12 mouse cellular contexts compared by ENCODE assay signal in the genomic region with DNA sequence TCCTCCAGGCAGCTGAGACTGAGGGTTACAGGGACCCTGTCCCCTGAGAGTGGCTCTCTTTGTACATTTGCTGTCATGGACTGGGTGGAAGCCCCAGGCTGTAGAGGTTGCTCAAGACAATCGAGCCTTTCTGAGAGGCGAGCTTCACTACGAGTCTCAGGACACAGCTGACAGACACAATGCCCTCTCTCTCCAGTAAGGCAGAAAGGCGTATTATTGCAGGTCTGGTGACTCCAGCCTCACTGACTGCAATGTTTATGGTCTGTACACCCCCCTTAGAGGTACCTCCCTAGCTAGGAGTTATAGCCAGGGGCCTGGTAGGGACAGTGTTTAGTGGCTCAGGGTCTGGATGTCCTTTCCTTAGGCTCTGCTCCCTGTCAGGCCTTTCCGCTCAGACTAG. TPM values are rescaled to one million over a fixed set of nuclear protein-coding genes. Genes with fewer than 3 reads are reported as not detected.
A peak's percentile ranks its signal among the peaks of the same experiment; 100 is the strongest.
DNase-seq lines count a peak whose midpoint lies in the region; ATAC-seq and TF ChIP-seq lines count a peak whose summit lies in the region.
"Had no signal": no experiment of that assay in that cellular context is flagged by ENCODE, and none has a peak within 500 bp of the region (broad histone marks: within the 10 kb centered on the region; RNA-seq: fewer than 3 reads in every experiment).

No protein-coding gene starts in this region.

- WGBS in heart, embryonic 13.5 days, result 76% methylated on average over 5 of the region's 5 CpGs
- WGBS in heart, embryonic 10.5 days, result 79% methylated on average over 5 of the region's 5 CpGs
- 37% methylated on average over 5 of the region's 5 CpGs for WGBS in embryonic facial prominence, embryonic 12.5 days
- WGBS in heart, embryonic 11.5 days (ENCODE audit: insufficient replicate concordance), result 69% methylated on average over 5 of the region's 5 CpGs

- no peak for TF ChIP-seq CTCF in left cerebral cortex, adult 2 months (IDR thresholded peaks at IDR 0.05)

- H3K27ac ChIP-seq in heart, embryonic 13.5 days (replicated peaks), result peak overlapping the region; percentile 84; the same call in 1 of the 2 replicates
- H3K27ac ChIP-seq in heart, embryonic 10.5 days, result no peak overlapping the region
- H3K27ac ChIP-seq in left cerebral cortex, adult 2 months, result peak overlapping the region; percentile 57; the same call in 1 of the 2 replicates
- H3K27ac ChIP-seq in embryonic facial prominence, embryonic 12.5 days, result no peak overlapping the region
- H3K27ac ChIP-seq in heart, embryonic 11.5 days (ENCODE audit: low read depth, low read length), result no peak overlapping the region
- H3K27ac ChIP-seq: forebrain, embryonic 13.5 days had no signal

- no peaks in the 10 kb centered on the region for H3K9me3 ChIP-seq in heart, embryonic 13.5 days
- no peaks in the 10 kb centered on the region for H3K9me3 ChIP-seq in heart, embryonic 10.5 days
- no peaks in the 10 kb centered on the region for H3K9me3 ChIP-seq in embryonic facial prominence, embryonic 12.5 days
- H3K9me3 ChIP-seq in heart, embryonic 11.5 days (replicated peaks; ENCODE audit: control insufficient read depth, low read length), result no peaks in the 10 kb centered on the region
- H3K9me3 ChIP-seq: forebrain, embryonic 13.5 days had no signal

- H3K4me1 ChIP-seq in heart, embryonic 13.5 days, result peaks cover 27% of the 10 kb centered on the region
- peaks cover 22% of the 10 kb centered on the region for H3K4me1 ChIP-seq in heart, embryonic 10.5 days
- 0 out of 2 replicates have a peak, but pooled peaks cover 5% of the 10 kb centered on the region for H3K4me1 ChIP-seq in embryonic facial prominence, embryonic 12.5 days
- peaks cover 16% of the 10 kb centered on the region for H3K4me1 ChIP-seq in heart, embryonic 11.5 days (ENCODE audit: control insufficient read depth, insufficient read depth, low read length)

- H3K4me3 ChIP-seq in heart, embryonic 13.5 days, result no peak overlapping the region
- H3K4me3 ChIP-seq in heart, embryonic 10.5 days, result no peak overlapping the region
- no peak overlapping the region for H3K4me3 ChIP-seq in left cerebral cortex, adult 2 months
- no peak overlapping the region for H3K4me3 ChIP-seq in embryonic facial prominence, embryonic 12.5 days
- H3K4me3 ChIP-seq in heart, embryonic 11.5 days (ENCODE audit: low read depth, low read length), result no peak overlapping the region
- H3K4me3 ChIP-seq: forebrain, embryonic 13.5 days had no signal

- no peak overlapping the region for H3K9ac ChIP-seq in heart, embryonic 13.5 days
- H3K9ac ChIP-seq in embryonic facial prominence, embryonic 12.5 days, result no peak overlapping the region
- no peak overlapping the region for H3K9ac ChIP-seq in heart, embryonic 11.5 days (ENCODE audit: low read depth, low read length)
- H3K9ac ChIP-seq: forebrain, embryonic 13.5 days had no signal

- H3K36me3 ChIP-seq in heart, embryonic 13.5 days, result no peaks in the 10 kb centered on the region
- H3K36me3 ChIP-seq in heart, embryonic 10.5 days, result no peaks in the 10 kb centered on the region
- H3K36me3 ChIP-seq in embryonic facial prominence, embryonic 12.5 days, result no peaks in the 10 kb centered on the region
- H3K36me3 ChIP-seq in heart, embryonic 11.5 days (ENCODE audit: control insufficient read depth, insufficient read depth, low read length), result no peaks in the 10 kb centered on the region

- no peak for ATAC-seq in heart, embryonic 13.5 days (ENCODE audit: extremely low read depth, insufficient number of reproducible peaks, low FRiP score, low TSS enrichment)
- peak; percentile 22; the same call in 1 of the 2 replicates for ATAC-seq in embryonic facial prominence, embryonic 12.5 days (ENCODE audit: insufficient number of reproducible peaks, insufficient read depth, low FRiP score, low TSS enrichment)
- ATAC-seq in megakaryocyte progenitor cell, adult 5-6 weeks (replicated peaks; ENCODE audit: poor library complexity), result 0 out of 2 replicates have a peak, but pooled peaks have one; percentile 4
- no peak for ATAC-seq in activated CD4-positive, CD25-positive, alpha-beta regulatory T cell, adult 4 months
- no peak for ATAC-seq in heart, embryonic 11.5 days (replicated peaks; ENCODE audit: insufficient number of reproducible peaks, low FRiP score, low TSS enrichment)
- ATAC-seq: CD4-positive, CD25-positive, alpha-beta regulatory T cell, adult 4 months; forebrain, embryonic 13.5 days had no signal

- DNase-seq in heart, embryonic 10.5 days (ENCODE audit: low spot score), result no peak
- no peak for DNase-seq in left cerebral cortex, adult 2 months (ENCODE audit: extremely low spot score in 1 of 2, low spot score in 2 of 2)
- DNase-seq in left cerebral cortex, postnatal 36 days (ENCODE audit: low spot score in 2 of 2), result no peak
- DNase-seq: lung, postnatal 10 days; right cerebral cortex, postnatal 25 days had no signal

- no peak overlapping the region for H3K4me2 ChIP-seq in heart, embryonic 13.5 days
- no peak overlapping the region for H3K4me2 ChIP-seq in embryonic facial prominence, embryonic 12.5 days (replicated peaks)
- H3K4me2 ChIP-seq in heart, embryonic 11.5 days, result no peak overlapping the region
- H3K4me2 ChIP-seq: forebrain, embryonic 13.5 days had no signal

- intact Hi-C loops in left cerebral cortex, adult 2 months (cut with DNase I), result no loop called here
- intact Hi-C loops in left cerebral cortex, postnatal 36 days (cut with DNase I), result no loop called here

- H3K27me3 ChIP-seq in heart, embryonic 13.5 days (replicated peaks), result no peaks in the 10 kb centered on the region
- H3K27me3 ChIP-seq in heart, embryonic 10.5 days (ENCODE audit: insufficient read depth, poor library complexity, severe bottlenecking), result no peaks in the 10 kb centered on the region
- no peaks in the 10 kb centered on the region for H3K27me3 ChIP-seq in embryonic facial prominence, embryonic 12.5 days
- H3K27me3 ChIP-seq in heart, embryonic 11.5 days (ENCODE audit: control insufficient read depth, insufficient read depth, low read length), result no peaks in the 10 kb centered on the region
- H3K27me3 ChIP-seq: forebrain, embryonic 13.5 days had no signal

RNA-seq across cellular contexts. Expression of gene Plekhg3, which starts 22.9 kb away (rescaled TPM):
- 6.5 and 7.2 TPM in 2 replicates for polyA plus RNA-seq in heart, embryonic 13.5 days (2015; fragmentation: Nextera tagmentation; extraction: Ambion mirVana)
- 5.1 and 5.3 TPM in 2 replicates for polyA plus RNA-seq in heart, embryonic 10.5 days (2016; fragmentation: Nextera tagmentation; extraction: Ambion mirVana)
- total RNA-seq in left cerebral cortex, adult 2 months (2021), result 10 to 100 TPM; 15.0 to 15.2 TPM
- 10 to 100 TPM; 16.6 to 18.3 TPM for total RNA-seq in left cerebral cortex, postnatal 36 days (2021)
- 4.5 and 5.1 TPM in 2 replicates for polyA plus RNA-seq in embryonic facial prominence, embryonic 12.5 days (2016; fragmentation: Nextera tagmentation; extraction: Ambion mirVana)
- total RNA-seq in megakaryocyte progenitor cell, adult 5-6 weeks (2015), result 11.1 and 13.6 TPM in 2 replicates
- 13.7 and 13.9 TPM in 2 replicates for total RNA-seq in megakaryocyte progenitor cell, adult 5-6 weeks (2017)
- polyA plus RNA-seq in activated CD4-positive, CD25-positive, alpha-beta regulatory T cell, adult 4 months (2017; shearing (Covaris generic)), result 1 to 10 TPM; 2.5 to 3.7 TPM
- 4.4 and 5.4 TPM in 2 replicates for polyA plus RNA-seq in heart, embryonic 11.5 days (2014; fragmentation: Nextera tagmentation; extraction: Ambion mirVana)

Comparison
In these comparisons a context has a peak if more than half of its experiments do, and no peak if none do; other contexts are left out.
1. H3K27ac ChIP-seq: peak in heart, embryonic 13.5 days (single experiment) and left cerebral cortex, adult 2 months (single experiment); none in heart, embryonic 10.5 days (single experiment), embryonic facial prominence, embryonic 12.5 days (single experiment) and heart, embryonic 11.5 days (single experiment).
2. ATAC-seq: peak in embryonic facial prominence, embryonic 12.5 days (single experiment) and megakaryocyte progenitor cell, adult 5-6 weeks (single experiment); none in heart, embryonic 13.5 days (single experiment), activated CD4-positive, CD25-positive, alpha-beta regulatory T cell, adult 4 months (single experiment) and heart, embryonic 11.5 days (single experiment).